8 mouse cellular contexts compared by ENCODE assay signal in genomic region chr17:33919351-33920281, GRCm38 (mm10). TPM values are rescaled to one million over a fixed set of nuclear protein-coding genes. Genes with fewer than 3 reads are reported as not detected.
DNase-seq lines count a peak whose midpoint lies in the region; ATAC-seq and TF ChIP-seq lines count a peak whose summit lies in the region.

No protein-coding gene starts in this region.

- H3K36me3 ChIP-seq in liver, adult 2 months (ENCODE audit: control insufficient read depth, insufficient read depth, low read length) = no peaks in the 10 kb centered on the region
- no peaks in the 10 kb centered on the region for H3K36me3 ChIP-seq in midbrain, embryonic 16.5 days (ENCODE audit: control insufficient read depth, insufficient read depth, low read length)

- H3K9ac ChIP-seq in liver, adult 2 months (ENCODE audit: low read depth, low read length) = peak overlapping the region; percentile 85
- H3K9ac ChIP-seq in midbrain, embryonic 16.5 days (ENCODE audit: low read depth, low read length) = peak overlapping the region; percentile 54

- peak overlapping the region; percentile 59 for H3K4me2 ChIP-seq in midbrain, embryonic 16.5 days (ENCODE audit: low read length)

- no peak for TF ChIP-seq POLR2A in liver, adult 2 months (IDR thresholded peaks at IDR 0.05; ENCODE audit: extremely low read depth, insufficient read depth, low read length)

- TF ChIP-seq CTCF in liver, adult 2 months (IDR thresholded peaks at IDR 0.05; ENCODE audit: low read depth, low read length) = peak; percentile 30

- WGBS in liver, adult 2 months = under 1% methylated on average over 52 of the region's 52 CpGs
- WGBS in midbrain, embryonic 16.5 days = 2% methylated on average over 52 of the region's 52 CpGs

- ATAC-seq in inflammation-experienced regulatory T-cells, adult 6 months = peak; percentile 66
- no peak for ATAC-seq in midbrain, embryonic 16.5 days

- peak; percentile 78 to 86 for DNase-seq in urinary bladder, adult 18-20 months (ENCODE audit: low spot score in 2 of 2)
- no peak for DNase-seq in urinary bladder, postnatal 10 days (ENCODE audit: low spot score)
- peak; percentile 55 to 64 for DNase-seq in cerebellum, postnatal 36 days
- DNase-seq in gastrocnemius, postnatal 25 days = peak; percentile 81
- DNase-seq in liver, adult 2 months (ENCODE audit: extremely low read depth, low read depth, low spot score) = peak; percentile 95
- peak; percentile 89 to 91 for DNase-seq in spleen, postnatal 4 days (ENCODE audit: low spot score in 2 of 2)

- peaks cover 11% of the 10 kb centered on the region for H3K4me1 ChIP-seq in liver, adult 2 months (ENCODE audit: control insufficient read depth, insufficient read depth, low read length)
- H3K4me1 ChIP-seq in midbrain, embryonic 16.5 days (ENCODE audit: control insufficient read depth, insufficient read depth, low read length) = peaks cover 25% of the 10 kb centered on the region

- no peaks in the 10 kb centered on the region for H3K27me3 ChIP-seq in liver, adult 2 months (ENCODE audit: control insufficient read depth, insufficient read depth, low read length)
- peaks cover 2% of the 10 kb centered on the region; the same call in 1 of the 2 replicates for H3K27me3 ChIP-seq in midbrain, embryonic 16.5 days (ENCODE audit: control insufficient read depth, insufficient read depth, low read depth, low read length)

- H3K9me3 ChIP-seq in midbrain, embryonic 16.5 days (replicated peaks; ENCODE audit: control insufficient read depth, low read length, poor library complexity, severe bottlenecking) = no peaks in the 10 kb centered on the region

- H3K27ac ChIP-seq in liver, adult 2 months (replicated peaks; ENCODE audit: insufficient read depth, low read depth, low read length) = peak overlapping the region; percentile 83
- H3K27ac ChIP-seq in midbrain, embryonic 16.5 days (ENCODE audit: low read length) = peak overlapping the region; percentile 23; the same call in 1 of the 2 replicates

- peak overlapping the region; percentile 84 for H3K4me3 ChIP-seq in liver, adult 2 months (ENCODE audit: insufficient read depth, low read depth, low read length)
- peak overlapping the region; percentile 37 for H3K4me3 ChIP-seq in midbrain, embryonic 16.5 days (ENCODE audit: low read depth, low read length)

- no peaks in the 10 kb centered on the region; the same call in 1 of the 2 replicates for H3K79me2 ChIP-seq in liver, adult 2 months (ENCODE audit: control insufficient read depth, insufficient read depth, low read length)

RNA-seq across cellular contexts. Expression of gene Zbtb22, which starts 3.9 kb away (rescaled TPM):
- total RNA-seq in gastrocnemius, postnatal 25 days (2021) = 10 to 100 TPM; 11.1 to 11.3 TPM
- polyA plus RNA-seq in inflammation-experienced regulatory T-cells, adult 6 months (2017; shearing (Covaris generic)) = 1 to 10 TPM; 3.7 to 6.8 (median 4.8) TPM
- total RNA-seq in liver, adult 2 months (2014; rRNA removed) = 11.1 and 12.7 TPM in 2 replicates
- polyA plus RNA-seq in liver, adult 2 months (2012; rRNA removed) = 23.9 and 30.2 TPM in 2 replicates
- polyA plus RNA-seq in midbrain, embryonic 16.5 days (2015; fragmentation: Nextera tagmentation; extraction: Ambion mirVana) = 16.8 TPM in 2 replicates

RNA-seq across cellular contexts. Expression of gene Tapbp, which starts 3.9 kb away (rescaled TPM):
- total RNA-seq in gastrocnemius, postnatal 25 days (2021) = 10 to 100 TPM; 31.2 to 41.2 TPM
- polyA plus RNA-seq in inflammation-experienced regulatory T-cells, adult 6 months (2017; shearing (Covaris generic)) = 100 to 1,000 TPM; 367 to 428 (median 385) TPM
- total RNA-seq in liver, adult 2 months (2014; rRNA removed) = 47.2 and 58.5 TPM in 2 replicates
- 95.4 and 105 TPM in 2 replicates for polyA plus RNA-seq in liver, adult 2 months (2012; rRNA removed)
- 21.1 and 26.1 TPM in 2 replicates for polyA plus RNA-seq in midbrain, embryonic 16.5 days (2015; fragmentation: Nextera tagmentation; extraction: Ambion mirVana)

RNA-seq across cellular contexts. Expression of gene Rgl2, which starts 9.7 kb away (rescaled TPM):
- total RNA-seq in gastrocnemius, postnatal 25 days (2021) = 10 to 100 TPM; 27.3 to 28.5 TPM
- polyA plus RNA-seq in inflammation-experienced regulatory T-cells, adult 6 months (2017; shearing (Covaris generic)) = 10 to 100 TPM; 14.3 to 37.4 (median 31.7) TPM
- total RNA-seq in liver, adult 2 months (2014; rRNA removed) = 9.8 and 10.9 TPM in 2 replicates
- polyA plus RNA-seq in liver, adult 2 months (2012; rRNA removed) = 19.4 and 27.7 TPM in 2 replicates
- 54.9 and 57.2 TPM in 2 replicates for polyA plus RNA-seq in midbrain, embryonic 16.5 days (2015; fragmentation: Nextera tagmentation; extraction: Ambion mirVana)

RNA-seq across cellular contexts. Expression of gene Daxx, which starts 10.4 kb away (rescaled TPM):
- total RNA-seq in gastrocnemius, postnatal 25 days (2021) = 10 to 100 TPM; 10.2 to 11.7 TPM
- polyA plus RNA-seq in inflammation-experienced regulatory T-cells, adult 6 months (2017; shearing (Covaris generic)) = 100 to 1,000 TPM; 101 to 116 (median 102) TPM
- total RNA-seq in liver, adult 2 months (2014; rRNA removed) = 8.3 and 10.2 TPM in 2 replicates
- polyA plus RNA-seq in liver, adult 2 months (2012; rRNA removed) = 15.8 and 30.8 TPM in 2 replicates
- 55.1 and 59.7 TPM in 2 replicates for polyA plus RNA-seq in midbrain, embryonic 16.5 days (2015; fragmentation: Nextera tagmentation; extraction: Ambion mirVana)

RNA-seq across cellular contexts. Expression of gene Platr17, which starts 14.7 kb away (rescaled TPM):
- total RNA-seq in gastrocnemius, postnatal 25 days (2021) = not detected
- polyA plus RNA-seq in inflammation-experienced regulatory T-cells, adult 6 months (2017; shearing (Covaris generic)) = 10 to 100 TPM in 1 of 3 experiments, 1 to 10 TPM in 2; 5.3 to 10.1 (median 5.4) TPM
- total RNA-seq in liver, adult 2 months (2014; rRNA removed) = not detected in 2 replicates
- 0.18 TPM in 1 of 2 replicates, not detected in the other for polyA plus RNA-seq in liver, adult 2 months (2012; rRNA removed)
- polyA plus RNA-seq in midbrain, embryonic 16.5 days (2015; fragmentation: Nextera tagmentation; extraction: Ambion mirVana) = 0.36 and 0.55 TPM in 2 replicates
